Mouse (Mus musculus) G1E (cell line): ENCODE data around the gene Jazf1.

Experiments used
- CTCF ChIP-seq: IDR thresholded peaks from 2 replicates; pipeline ENCODE4 v1.5.1; 2012; ENCODE audit warnings: low read depth, low read length, inconsistent platforms, mixed read lengths
- GATA1 ChIP-seq: IDR thresholded peaks from 2 replicates; pipeline ENCODE4 v1.6.1; 2012; ENCODE audit warnings: borderline replicate concordance, low read length, inconsistent platforms, mixed read lengths
- GATA2 ChIP-seq: IDR thresholded peaks from 2 replicates; pipeline ENCODE4 v1.6.1; 2012; ENCODE audit warnings: low read depth, low read length, inconsistent platforms, borderline replicate concordance
- POLR2AphosphoS5 ChIP-seq: IDR thresholded peaks from 2 replicates; pipeline ENCODE4 v1.6.1; 2012; ENCODE audit warnings: low read depth, low read length, inconsistent platforms; ENCODE audit not compliant: insufficient replicate concordance
- TAL1 ChIP-seq: conservative IDR thresholded peaks from 2 replicates; pipeline ENCODE4 v1.6.1; 2012; ENCODE audit warnings: low read depth, low read length, inconsistent platforms, mixed read lengths

DNA sequence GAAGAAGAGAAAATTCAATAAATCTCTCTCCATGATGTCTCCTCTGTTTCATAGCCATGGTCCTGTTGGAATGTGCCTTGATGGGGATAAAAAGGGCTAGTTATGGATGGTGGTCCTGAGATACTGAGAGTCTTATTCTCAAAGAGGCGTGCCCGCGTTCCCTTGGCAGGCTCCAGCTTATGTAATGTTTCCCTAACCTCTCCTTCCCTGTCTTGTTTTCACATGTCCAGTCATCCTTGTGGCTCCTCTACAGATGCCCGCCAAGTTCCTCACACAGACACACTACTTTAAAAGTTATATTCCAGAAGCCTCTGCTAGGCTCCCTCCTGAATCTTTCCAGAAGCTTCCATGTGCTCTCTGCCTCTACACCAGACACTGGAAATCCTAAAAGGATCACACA is 151.0 kb downstream of the Jazf1 start:
- TF ChIP-seq CTCF (no peak), GATA2 (no peak), GATA1 (no peak), POLR2AphosphoS5 (no peak), TAL1 (no peak)
